Mouse (Mus musculus) megakaryocyte, embryonic 14.5 days (primary cell): ENCODE results near the gene Oas1h. TPM values are rescaled to one million over a fixed set of nuclear protein-coding genes. Genes with fewer than 3 reads are reported as not detected.
"Not testable (repeated sequence)": the region's sequence is repeated elsewhere in the genome, so short reads cannot be mapped to it uniquely, and the experiment has no call there.

Experiments used
- H3K27me3 ChIP-seq: replicated peaks from 2 replicates; pipeline ENCODE3; 2012; ENCODE audit warnings: inconsistent platforms
- H3K36me3 ChIP-seq: replicated peaks from 2 replicates; pipeline ENCODE3; 2012; ENCODE audit warnings: low read length, inconsistent platforms, mixed read lengths
- H3K4me1 ChIP-seq: 2 replicates; pipeline ENCODE4 v1.6.1; 2012; ENCODE audit warnings: inconsistent platforms
- H3K4me3 ChIP-seq: replicated peaks from 2 replicates; pipeline ENCODE3; 2012; ENCODE audit warnings: moderate library complexity, mild to moderate bottlenecking, inconsistent platforms
- H3K9me3 ChIP-seq: 2 replicates; pipeline ENCODE4 v1.6.1; 2012; ENCODE audit warnings: inconsistent platforms
- FLI1 ChIP-seq: IDR thresholded peaks from 2 replicates; pipeline ENCODE4 v1.6.1; 2012; ENCODE audit warnings: low read length, inconsistent platforms, mixed read lengths
- GATA1 ChIP-seq: IDR thresholded peaks from 3 replicates; pipeline ENCODE4 v1.6.1; 2012; ENCODE audit warnings: mixed read lengths, low read length, inconsistent platforms, borderline replicate concordance
- polyA plus RNA-seq: library from polyadenylated mRNA; stranded (reverse); fragments of >175 nt; gene quantifications from 2 replicates; pipeline ENCODE4 v1.2.3, GENCODE M21; 2012; ENCODE audit warnings: low replicate concordance; ENCODE audit not compliant: insufficient read depth

Gene Oas1h
- polyA plus RNA-seq, 1 experiment: not detected

GRCm38 (mm10) chr5:120849601-120850136, 11.6 kb upstream of the Oas1h start:
- Histone ChIP-seq H3K4me3 (no peak overlapping the region), H3K36me3 (no peaks in the 10 kb centered on the region), H3K4me1 (no peaks in the 10 kb centered on the region), H3K27me3 (peaks cover 31% of the 10 kb centered on the region), H3K9me3 (peaks cover 10% of the 10 kb centered on the region)
- TF ChIP-seq FLI1 (no peak), GATA1 (no peak)

- Histone ChIP-seq H3K4me1 (no peaks in the 10 kb centered on the region; the same call in 1 of the 2 replicates), H3K9me3 (peaks cover 13% of the 10 kb centered on the region), H3K4me3 (no peak overlapping the region), H3K36me3 (no peaks in the 10 kb centered on the region), H3K27me3 (peaks cover 49% of the 10 kb centered on the region)
- TF ChIP-seq FLI1 (no peak), GATA1 (no peak)
Observed at GRCm38 (mm10) chr5:120859241-120859640, 2.0 kb upstream of the Oas1h start.

DNA sequence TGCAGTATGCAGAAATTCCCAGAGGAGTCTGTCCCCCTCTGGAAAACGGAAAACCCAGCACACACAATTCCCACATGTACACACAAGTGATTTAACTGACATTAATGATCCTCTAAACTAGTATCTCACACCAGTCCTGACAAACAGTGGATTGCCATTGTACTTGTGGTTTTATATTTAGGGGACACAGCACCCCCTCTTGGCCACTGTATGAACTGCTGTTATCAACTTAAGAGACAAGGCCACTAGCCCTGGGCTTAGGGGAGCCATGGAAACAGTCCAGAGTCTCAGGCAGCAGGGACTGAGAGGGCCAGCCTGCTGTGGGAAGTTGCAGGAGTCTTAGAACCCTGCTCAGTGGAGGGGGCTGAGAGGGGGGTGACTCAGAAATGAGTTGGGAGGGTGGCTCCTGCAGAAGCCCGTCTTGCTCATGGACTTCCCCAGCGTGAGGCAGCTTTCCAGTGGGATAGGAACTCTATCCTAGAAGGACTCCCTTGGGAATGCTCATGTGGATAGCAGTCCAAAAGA, 4.2 kb downstream of the Oas1h start:
- Histone ChIP-seq H3K4me3 (no peak overlapping the region), H3K27me3 (peaks cover 41% of the 10 kb centered on the region), H3K36me3 (no peaks in the 10 kb centered on the region), H3K9me3 (no peaks in the 10 kb centered on the region), H3K4me1 (no peaks in the 10 kb centered on the region)
- TF ChIP-seq FLI1 (no peak), GATA1 (no peak)

- TF ChIP-seq FLI1: no peak
- no peak for TF ChIP-seq GATA1
- H3K4me3 ChIP-seq: no peak overlapping the region
- H3K4me1 ChIP-seq: no peaks in the 10 kb centered on the region
- H3K36me3 ChIP-seq: no peaks in the 10 kb centered on the region
- H3K9me3 ChIP-seq: no peaks in the 10 kb centered on the region
- peaks cover 57% of the 10 kb centered on the region for H3K27me3 ChIP-seq
Observed at GRCm38 (mm10) chr5:120869436-120870015, 8.3 kb downstream of the Oas1h start.

DNA sequence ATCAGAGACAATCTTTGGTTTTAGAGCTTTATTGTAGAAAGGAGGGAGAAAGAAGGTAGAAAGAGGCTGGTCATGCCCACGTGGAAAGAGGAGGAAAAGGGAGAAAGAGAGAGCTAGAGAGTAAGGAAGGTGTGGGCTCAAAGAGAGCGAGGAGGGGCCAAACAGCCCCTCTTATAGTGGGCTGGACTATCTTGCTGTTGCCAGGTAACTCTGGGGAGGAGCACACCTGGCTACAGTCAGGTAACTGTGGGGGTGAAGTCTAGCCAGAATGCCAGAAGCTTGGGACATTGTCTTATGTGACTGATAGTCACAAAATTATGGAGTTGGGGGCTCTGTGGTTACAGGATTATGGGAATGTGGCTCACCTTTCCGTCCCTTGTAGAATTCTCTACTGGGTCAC, 8.9 kb downstream of the Oas1h start:
- Histone ChIP-seq H3K4me1 (no peaks in the 10 kb centered on the region), H3K9me3 (no peaks in the 10 kb centered on the region), H3K36me3 (no peaks in the 10 kb centered on the region), H3K4me3 (no peak overlapping the region), H3K27me3 (peaks cover 57% of the 10 kb centered on the region)
- TF ChIP-seq GATA1: no peak
- no peak for TF ChIP-seq FLI1

DNA sequence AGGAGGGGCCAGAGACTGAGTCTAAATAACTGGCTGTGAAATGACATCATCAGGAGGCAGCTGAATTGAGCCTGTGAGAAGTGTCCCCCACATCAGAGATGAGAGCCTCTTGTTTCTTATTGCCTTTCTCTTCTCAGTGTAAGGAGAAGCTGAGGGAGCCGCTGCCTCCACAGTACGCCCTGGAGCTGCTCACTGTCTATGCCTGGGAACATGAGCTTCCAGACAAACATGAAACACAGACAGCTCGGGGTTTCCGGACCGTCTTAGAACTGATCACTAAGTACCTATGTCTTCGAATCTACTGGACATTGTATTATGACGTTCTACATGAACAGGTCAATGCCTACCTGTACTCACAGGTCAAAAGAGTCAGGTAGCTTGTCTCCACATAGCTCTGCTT, 9.6 kb downstream of the Oas1h start:
- H3K4me3 ChIP-seq: no peak overlapping the region

DNA sequence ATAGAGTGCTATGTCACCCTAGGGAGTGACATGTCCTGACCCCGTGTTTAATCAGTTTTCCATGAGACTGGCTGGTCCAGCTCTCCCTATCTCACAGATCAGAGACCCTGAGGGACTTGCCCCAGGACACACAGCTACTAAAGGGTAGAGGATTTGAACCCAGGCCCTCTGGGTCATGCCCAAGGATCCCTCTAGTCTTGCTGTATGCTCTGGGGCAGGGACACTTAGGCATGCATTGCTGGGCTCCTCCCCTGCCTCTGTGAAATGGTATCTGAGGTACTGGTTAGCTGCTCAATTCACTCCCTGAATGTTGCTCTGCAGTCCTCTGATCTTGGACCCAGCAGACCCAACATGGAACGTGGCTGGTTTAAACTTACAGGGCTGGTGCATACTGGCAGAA, 10.2 kb downstream of the Oas1h start:
- Histone ChIP-seq H3K36me3 (no peaks in the 10 kb centered on the region), H3K4me1 (no peaks in the 10 kb centered on the region), H3K9me3 (no peaks in the 10 kb centered on the region), H3K4me3 (no peak overlapping the region), H3K27me3 (peaks cover 54% of the 10 kb centered on the region)
- TF ChIP-seq FLI1 (no peak), GATA1 (no peak)

More for the DNA sequence above, 9.6 kb downstream of the Oas1h start:
- TF ChIP-seq FLI1 (no peak), GATA1 (no peak)
- Histone ChIP-seq H3K4me1 (no peaks in the 10 kb centered on the region), H3K9me3 (no peaks in the 10 kb centered on the region), H3K27me3 (peaks cover 56% of the 10 kb centered on the region), H3K36me3 (no peaks in the 10 kb centered on the region)

DNA sequence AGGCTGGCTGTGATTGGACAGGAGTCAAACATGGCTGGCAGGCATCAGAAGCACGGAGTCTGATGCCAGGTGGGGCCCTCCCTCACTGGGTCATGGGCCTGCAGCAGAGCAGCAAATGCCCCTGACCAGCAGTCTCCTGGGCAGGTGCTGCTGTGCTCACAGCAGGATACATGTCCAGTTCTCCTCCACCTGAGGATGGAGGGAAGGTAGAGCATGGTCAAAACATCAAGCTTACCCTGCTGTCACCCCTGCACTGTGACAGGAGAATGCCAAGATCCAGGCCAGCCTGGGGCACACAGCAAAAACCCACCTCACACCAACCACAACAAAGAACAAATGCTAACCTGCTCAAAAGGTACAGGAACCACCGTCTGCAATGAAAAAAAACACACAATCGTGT, 15.6 kb downstream of the Oas1h start:
- H3K27me3 ChIP-seq: peaks cover 23% of the 10 kb centered on the region
- not testable (repeated sequence) for H3K36me3 ChIP-seq, H3K9me3 ChIP-seq, H3K4me1 ChIP-seq, H3K4me3 ChIP-seq

GRCm38 (mm10) chr5:120877407-120877806, 16.2 kb downstream of the Oas1h start:
- not testable (repeated sequence) for H3K36me3 ChIP-seq, H3K4me3 ChIP-seq, H3K9me3 ChIP-seq, H3K4me1 ChIP-seq
- H3K27me3 ChIP-seq: peaks cover 19% of the 10 kb centered on the region

- not testable (repeated sequence) for H3K36me3 ChIP-seq, H3K9me3 ChIP-seq, H3K4me3 ChIP-seq, H3K4me1 ChIP-seq
- peaks cover 13% of the 10 kb centered on the region for H3K27me3 ChIP-seq
Observed at GRCm38 (mm10) chr5:120878803-120879202, 17.6 kb downstream of the Oas1h start.

GRCm38 (mm10) chr5:120881681-120882080, 20.5 kb downstream of the Oas1h start:
- H3K27me3 ChIP-seq, H3K9me3 ChIP-seq, H3K36me3 ChIP-seq, H3K4me3 ChIP-seq, H3K4me1 ChIP-seq: not testable (repeated sequence)

- not testable (repeated sequence) for H3K9me3 ChIP-seq, H3K4me1 ChIP-seq, H3K36me3 ChIP-seq
- peaks cover 11% of the 10 kb centered on the region for H3K27me3 ChIP-seq
- peak within 1 kb of the TSS; percentile 76 for H3K4me3 ChIP-seq
Observed at GRCm38 (mm10) chr5:120887413-120887812, 26.2 kb downstream of the Oas1h start, which contains the start of gene Oas1g. Oas1g (minus strand) TSS chr5:120887613.
